Mouse (Mus musculus) E14TG2a.4 (cell line): ENCODE results near the gene Slc9a3r1.

ENCODE experiments used
- CTCF ChIP-seq: conservative IDR thresholded peaks from 2 replicates; pipeline ENCODE4 v1.5.1; 2014; ENCODE audit warnings: low read length
- POU5F1 ChIP-seq: IDR thresholded peaks from 2 replicates; pipeline ENCODE4 v1.6.1; 2014; ENCODE audit warnings: low read length, borderline replicate concordance

GRCm38 (mm10) chr11:115224889-115225288, 61.7 kb downstream of the Slc9a3r1 start:
- TF ChIP-seq CTCF, result peak; percentile 41
- TF ChIP-seq POU5F1, result no peak
